In genomic region chr7:144932389-144932937, GRCm38 (mm10) we compare ENCODE assay signal across 12 mouse cellular contexts. TPM values are rescaled to one million over a fixed set of nuclear protein-coding genes. Genes with fewer than 3 reads are reported as not detected.
DNase-seq lines count a peak whose midpoint lies in the region; ATAC-seq and TF ChIP-seq lines count a peak whose summit lies in the region.
"Had no signal": no experiment of that assay in that cellular context is flagged by ENCODE, and none has a peak within 500 bp of the region (broad histone marks: within the 10 kb centered on the region; RNA-seq: fewer than 3 reads in every experiment).

No protein-coding gene starts in this region.

- peaks cover 40% of the 10 kb centered on the region; the same call in 1 of the 2 replicates for H3K36me3 ChIP-seq in forebrain, embryonic 11.5 days (ENCODE audit: control insufficient read depth, insufficient read depth, low read length)
- peaks cover 7% of the 10 kb centered on the region; the same call in 1 of the 2 replicates for H3K36me3 ChIP-seq in forebrain, postnatal 0 days (ENCODE audit: insufficient read depth)
- peaks cover 39% of the 10 kb centered on the region for H3K36me3 ChIP-seq in neural tube, embryonic 12.5 days

- no peak for ATAC-seq in forebrain, embryonic 11.5 days (replicated peaks; ENCODE audit: low FRiP score)
- no peak for ATAC-seq in forebrain, postnatal 0 days
- no peak for ATAC-seq in neural tube, embryonic 12.5 days (ENCODE audit: low FRiP score, low read depth)
- peak; percentile 85 for ATAC-seq in granulocyte monocyte progenitor cell, adult 5-6 weeks (replicated peaks; ENCODE audit: poor library complexity, severe bottlenecking)
- ATAC-seq in frontal cortex, adult (ENCODE audit: low TSS enrichment), result no peak
- ATAC-seq: forebrain, embryonic 14.5 days had no signal

- 74% methylated on average over 18 of the region's 18 CpGs for WGBS in forebrain, embryonic 11.5 days
- WGBS in forebrain, postnatal 0 days, result 74% methylated on average over 18 of the region's 18 CpGs
- 79% methylated on average over 18 of the region's 18 CpGs for WGBS in neural tube, embryonic 12.5 days

- no peak overlapping the region for H3K9ac ChIP-seq in forebrain, embryonic 11.5 days (ENCODE audit: low read length)
- no peak overlapping the region for H3K9ac ChIP-seq in forebrain, postnatal 0 days
- H3K9ac ChIP-seq in neural tube, embryonic 12.5 days, result peak overlapping the region; percentile 21; the same call in 1 of the 2 replicates

- H3K27ac ChIP-seq in forebrain, embryonic 11.5 days (ENCODE audit: low read depth, low read length), result no peak overlapping the region
- H3K27ac ChIP-seq in forebrain, postnatal 0 days (ENCODE audit: low read depth, low read length), result no peak overlapping the region
- H3K27ac ChIP-seq in neural tube, embryonic 12.5 days, result no peak overlapping the region

- H3K4me3 ChIP-seq in forebrain, embryonic 11.5 days (ENCODE audit: low read depth, low read length), result no peak overlapping the region
- no peak overlapping the region for H3K4me3 ChIP-seq in forebrain, postnatal 0 days (ENCODE audit: low read depth, low read length)
- no peak overlapping the region for H3K4me3 ChIP-seq in neural tube, embryonic 12.5 days

- peak; percentile 54 for DNase-seq in forebrain, embryonic 11.5 days (ENCODE audit: low spot score)
- DNase-seq in forebrain, postnatal 0 days, result no peak
- DNase-seq in neural tube, embryonic 10.5 days (ENCODE audit: extremely low spot score, low spot score), result no peak
- peak; percentile 62 for DNase-seq in testis, postnatal 10 days (ENCODE audit: low spot score)
- DNase-seq: layer of hippocampus, adult 9-11 months had no signal

- peaks cover 10% of the 10 kb centered on the region for H3K4me1 ChIP-seq in forebrain, embryonic 11.5 days (replicated peaks; ENCODE audit: control insufficient read depth, insufficient read depth, low read length)
- no peaks in the 10 kb centered on the region for H3K4me1 ChIP-seq in forebrain, postnatal 0 days (ENCODE audit: insufficient read depth)
- peaks cover 25% of the 10 kb centered on the region for H3K4me1 ChIP-seq in neural tube, embryonic 12.5 days

- no peaks in the 10 kb centered on the region for H3K9me3 ChIP-seq in forebrain, embryonic 11.5 days (ENCODE audit: control insufficient read depth, low read length)
- H3K9me3 ChIP-seq in forebrain, postnatal 0 days (ENCODE audit: low read length), result no peaks in the 10 kb centered on the region
- no peaks in the 10 kb centered on the region for H3K9me3 ChIP-seq in neural tube, embryonic 12.5 days

- no peaks in the 10 kb centered on the region for H3K27me3 ChIP-seq in forebrain, embryonic 11.5 days (ENCODE audit: control insufficient read depth, insufficient read depth, low read length)
- H3K27me3 ChIP-seq in forebrain, postnatal 0 days (ENCODE audit: insufficient read depth, low read length), result no peaks in the 10 kb centered on the region
- no peaks in the 10 kb centered on the region for H3K27me3 ChIP-seq in neural tube, embryonic 12.5 days (replicated peaks)

- H3K4me2 ChIP-seq in forebrain, embryonic 11.5 days (ENCODE audit: low read depth, low read length, severe bottlenecking), result no peak overlapping the region
- H3K4me2 ChIP-seq in forebrain, postnatal 0 days (ENCODE audit: low read depth), result no peak overlapping the region
- no peak overlapping the region for H3K4me2 ChIP-seq in neural tube, embryonic 12.5 days (replicated peaks)

- no peak for TF ChIP-seq CTCF in forebrain, postnatal 0 days (IDR thresholded peaks at IDR 0.05; ENCODE audit: low read depth)

RNA-seq across cellular contexts. Expression of gene Ccnd1, which starts 7.3 kb away (rescaled TPM):
- 238 and 268 TPM in 2 replicates for polyA plus RNA-seq in forebrain, embryonic 11.5 days (2014; fragmentation: Nextera tagmentation; extraction: Ambion mirVana)
- 21.6 and 33.5 TPM in 2 replicates for total RNA-seq in forebrain, postnatal 0 days (2014; rRNA removed)
- polyA plus RNA-seq in forebrain, postnatal 0 days (2015; fragmentation: Nextera tagmentation; extraction: Ambion mirVana), result 23.9 and 29.0 TPM in 2 replicates
- 140 and 159 TPM in 2 replicates for polyA plus RNA-seq in neural tube, embryonic 12.5 days (2016; fragmentation: Nextera tagmentation; extraction: Ambion mirVana)
- 6.0 and 10.6 TPM in 2 replicates for total RNA-seq in granulocyte monocyte progenitor cell, adult 5-6 weeks (2014; fragmentation: Nextera tagmentation)
- total RNA-seq in granulocyte monocyte progenitor cell, adult 5-6 weeks (2017), result 6.2 and 8.9 TPM in 2 replicates

RNA-seq across cellular contexts. Expression of gene LTO1, which starts 17.6 kb away (rescaled TPM):
- 29.2 and 31.1 TPM in 2 replicates for polyA plus RNA-seq in forebrain, embryonic 11.5 days (2014; fragmentation: Nextera tagmentation; extraction: Ambion mirVana)
- 21.7 and 22.4 TPM in 2 replicates for total RNA-seq in forebrain, postnatal 0 days (2014; rRNA removed)
- polyA plus RNA-seq in forebrain, postnatal 0 days (2015; fragmentation: Nextera tagmentation; extraction: Ambion mirVana), result 16.4 and 17.6 TPM in 2 replicates
- 34.6 and 36.7 TPM in 2 replicates for polyA plus RNA-seq in neural tube, embryonic 12.5 days (2016; fragmentation: Nextera tagmentation; extraction: Ambion mirVana)
- total RNA-seq in granulocyte monocyte progenitor cell, adult 5-6 weeks (2014; fragmentation: Nextera tagmentation), result 13.3 and 20.9 TPM in 2 replicates
- total RNA-seq in granulocyte monocyte progenitor cell, adult 5-6 weeks (2017), result 16.6 and 20.8 TPM in 2 replicates

RNA-seq across cellular contexts. Expression of gene Fgf15, which starts 36.1 kb away (rescaled TPM):
- 92.1 and 92.3 TPM in 2 replicates for polyA plus RNA-seq in forebrain, embryonic 11.5 days (2014; fragmentation: Nextera tagmentation; extraction: Ambion mirVana)
- 2.5 and 4.0 TPM in 2 replicates for total RNA-seq in forebrain, postnatal 0 days (2014; rRNA removed)
- 5.0 and 6.1 TPM in 2 replicates for polyA plus RNA-seq in forebrain, postnatal 0 days (2015; fragmentation: Nextera tagmentation; extraction: Ambion mirVana)
- polyA plus RNA-seq in neural tube, embryonic 12.5 days (2016; fragmentation: Nextera tagmentation; extraction: Ambion mirVana), result 48.1 and 59.1 TPM in 2 replicates
- not detected in 2 replicates for total RNA-seq in granulocyte monocyte progenitor cell, adult 5-6 weeks (2014; fragmentation: Nextera tagmentation)
- total RNA-seq in granulocyte monocyte progenitor cell, adult 5-6 weeks (2017), result 0.09 TPM in 1 of 2 replicates, not detected in the other
- total RNA-seq: heart, adult 18-20 months; liver, adult 2 months had no signal
- polyA plus RNA-seq: liver, adult 2 months; lung, postnatal 0 days had no signal

Comparison
In these comparisons a context has a peak if more than half of its experiments do, and no peak if none do; other contexts are left out.
1. DNase-seq: peak in forebrain, embryonic 11.5 days (single experiment) and testis, postnatal 10 days (single experiment); none in forebrain, postnatal 0 days (single experiment) and neural tube, embryonic 10.5 days (single experiment).